Mouse (Mus musculus): ENCODE measurements around the gene Akr7a5.

DNA sequence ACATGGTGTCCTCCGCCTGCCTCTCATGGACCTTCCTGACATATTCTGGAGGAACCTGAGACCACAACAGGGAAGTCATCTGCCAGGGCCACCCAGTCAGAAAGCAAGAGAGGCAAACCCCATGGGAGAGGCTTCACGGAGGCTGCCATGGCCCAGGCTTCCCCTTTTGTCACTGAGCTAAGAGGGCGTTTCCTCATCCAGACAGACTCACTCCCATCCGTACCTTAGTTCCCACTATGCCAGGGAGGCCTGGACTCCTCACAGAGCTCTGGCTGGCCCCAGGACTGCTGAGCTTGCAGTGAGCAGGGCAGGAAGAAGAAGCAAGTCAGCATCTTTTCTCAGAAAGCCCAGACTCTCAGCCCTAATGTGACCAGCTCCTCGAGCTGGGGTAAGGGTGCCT is 2.6 kb upstream of the Akr7a5 start:
- TF ChIP-seq CTCF (IDR thresholded peaks at IDR 0.05; ENCODE audit: low read depth) (no peak), EP300 (IDR thresholded peaks at IDR 0.05; ENCODE audit: low read depth) (no peak)
